Mouse (Mus musculus) lung, postnatal 25 days (tissue): ENCODE data around the gene Slc30a1.

Source experiments
- DNase-seq: peaks from one replicate; pipeline ENCODE4 v3.0.0; 2022; ENCODE audit warnings: low spot score

Slc30a1 gene

DNA sequence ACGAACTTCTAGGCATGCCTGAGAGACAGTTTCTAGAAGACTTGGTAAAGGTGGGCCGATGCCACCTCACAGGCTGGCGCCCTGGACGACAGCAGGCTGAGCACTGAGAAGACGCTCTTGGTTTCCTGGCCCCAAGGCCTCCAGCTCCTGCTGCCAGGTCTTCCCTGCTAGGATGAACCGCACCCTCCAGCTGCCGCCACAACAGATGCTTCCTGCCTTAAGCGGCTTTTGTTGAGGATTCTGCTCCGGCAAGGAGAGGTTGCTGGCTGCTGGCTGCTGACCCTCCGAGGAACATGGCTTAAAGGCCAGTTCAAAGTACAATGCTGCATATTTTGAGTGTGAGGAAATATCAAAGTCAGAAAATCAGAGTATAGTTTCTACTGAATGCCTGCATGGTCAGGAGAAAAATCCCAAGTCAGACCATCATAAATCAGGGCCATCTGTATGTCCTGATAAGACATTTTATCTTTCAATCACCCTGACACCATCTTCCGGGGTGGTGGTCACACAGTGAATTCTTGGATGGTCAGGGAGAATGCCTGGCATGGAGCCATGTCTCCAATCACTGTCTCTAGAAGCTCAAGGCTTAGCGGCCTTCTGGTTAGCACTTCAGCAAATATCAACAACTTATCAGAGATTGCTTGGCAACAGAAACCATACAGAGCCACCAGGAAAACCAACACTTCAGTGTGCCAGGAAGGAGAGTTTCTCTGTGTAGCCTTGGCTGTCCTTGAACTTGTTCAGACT lies 9.6 kb upstream of the Slc30a1 start:
- DNase-seq = peak; percentile 83

- DNase-seq = peak; percentile 68
Measured at GRCm38 (mm10) chr1:191905637-191906533, 682 bp upstream of the Slc30a1 start.

DNA sequence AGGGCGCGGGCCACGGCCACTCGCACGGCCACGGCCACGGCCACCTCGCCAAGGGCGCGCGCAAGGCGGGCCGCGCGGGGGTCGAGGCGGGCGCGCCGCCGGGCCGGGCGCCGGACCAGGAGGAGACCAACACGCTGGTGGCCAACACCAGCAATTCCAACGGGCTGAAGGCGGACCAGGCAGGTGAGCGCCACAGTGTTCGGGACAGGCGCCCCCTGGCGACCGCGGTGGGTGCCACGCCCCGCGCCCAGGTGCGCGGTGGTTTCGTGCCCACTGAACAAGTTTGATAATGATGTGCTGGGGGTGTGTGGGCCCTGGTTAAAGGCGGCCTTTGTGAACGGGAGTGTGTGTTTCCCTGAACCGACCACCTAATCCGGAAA lies 854 bp downstream of the Slc30a1 start:
- DNase-seq = peak; percentile 81

DNA sequence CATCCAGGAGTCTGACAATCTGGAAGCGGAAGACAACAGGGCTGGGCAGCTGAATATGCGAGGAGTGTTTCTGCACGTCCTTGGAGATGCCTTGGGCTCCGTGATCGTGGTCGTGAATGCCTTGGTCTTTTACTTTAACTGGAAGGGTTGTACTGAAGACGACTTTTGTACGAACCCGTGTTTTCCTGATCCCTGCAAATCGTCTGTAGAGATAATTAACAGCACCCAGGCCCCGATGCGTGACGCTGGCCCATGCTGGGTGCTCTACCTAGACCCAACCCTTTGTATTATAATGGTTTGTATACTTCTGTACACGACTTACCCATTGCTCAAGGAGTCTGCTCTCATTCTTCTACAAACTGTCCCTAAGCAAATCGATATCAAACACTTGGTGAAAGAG lies 2.3 kb downstream of the Slc30a1 start:
- no peak for DNase-seq

GRCm38 (mm10) chr1:191909316-191909715 lies 2.7 kb downstream of the Slc30a1 start:
- no peak for DNase-seq

GRCm38 (mm10) chr1:191910646-191911045 lies 4.1 kb downstream of the Slc30a1 start:
- no peak for DNase-seq

GRCm38 (mm10) chr1:191911067-191911668 lies 4.6 kb downstream of the Slc30a1 start:
- no peak for DNase-seq

DNA sequence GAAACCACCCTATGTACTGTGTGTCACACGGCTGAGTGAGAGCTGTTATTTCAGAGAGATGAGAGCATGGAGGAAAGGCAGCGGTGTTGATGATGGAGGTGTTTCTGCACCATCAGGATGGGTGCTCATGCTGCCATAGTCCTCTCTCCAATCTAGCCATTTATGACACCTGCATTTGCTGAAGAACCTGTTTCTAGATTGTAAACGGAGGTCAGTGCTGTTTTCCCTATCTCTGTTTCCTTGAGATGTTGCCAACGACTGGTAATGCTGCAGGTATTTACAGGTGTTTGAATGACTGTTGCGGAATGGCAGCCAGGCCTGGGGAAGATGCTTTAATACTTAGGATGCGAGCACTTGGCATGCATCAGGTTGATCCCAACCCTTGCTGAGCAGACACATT lies 8.1 kb downstream of the Slc30a1 start:
- no peak for DNase-seq

DNA sequence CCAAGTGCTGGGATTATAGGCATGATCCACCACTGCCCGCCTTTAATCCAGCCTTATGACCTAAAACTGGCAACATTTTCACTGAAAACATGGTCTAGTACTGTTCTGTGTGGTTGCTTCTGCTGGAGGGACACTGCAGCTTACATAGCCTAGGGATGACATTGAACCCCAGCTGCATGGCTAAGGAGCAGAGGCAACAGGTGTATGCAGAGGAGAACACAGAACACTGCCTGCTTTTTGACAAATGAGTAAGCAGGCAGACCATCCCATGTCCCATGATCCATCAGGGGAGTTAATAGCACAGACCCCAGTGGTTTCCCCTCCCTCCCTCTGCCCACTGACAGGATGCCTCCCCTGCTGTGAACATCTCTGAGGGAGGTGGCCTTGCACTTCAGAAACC lies 9.0 kb downstream of the Slc30a1 start:
- no peak for DNase-seq

- no peak for DNase-seq
Measured at GRCm38 (mm10) chr1:191916876-191917275, 10.3 kb downstream of the Slc30a1 start.

DNA sequence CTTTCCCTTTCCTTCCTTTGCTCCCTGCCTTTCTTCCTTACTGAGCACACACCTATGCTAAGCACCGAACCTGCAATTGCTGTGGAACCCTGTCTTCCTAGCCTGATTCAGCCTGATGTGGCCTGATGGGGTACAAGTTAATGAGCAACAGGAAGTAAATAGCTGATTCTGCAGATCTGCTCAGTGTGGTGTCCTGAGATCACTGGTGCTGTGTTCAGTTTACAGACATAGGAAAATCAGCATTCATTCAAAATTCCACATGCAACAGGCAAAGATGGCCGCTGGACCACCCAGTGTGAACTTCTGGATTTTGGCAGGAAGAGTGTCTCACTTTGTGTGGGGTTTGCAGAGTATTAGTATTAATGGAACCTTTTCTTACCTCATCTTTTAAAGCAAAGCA lies 12.8 kb downstream of the Slc30a1 start:
- no peak for DNase-seq

GRCm38 (mm10) chr1:191921701-191922100 lies 15.1 kb downstream of the Slc30a1 start:
- no peak for DNase-seq

DNA sequence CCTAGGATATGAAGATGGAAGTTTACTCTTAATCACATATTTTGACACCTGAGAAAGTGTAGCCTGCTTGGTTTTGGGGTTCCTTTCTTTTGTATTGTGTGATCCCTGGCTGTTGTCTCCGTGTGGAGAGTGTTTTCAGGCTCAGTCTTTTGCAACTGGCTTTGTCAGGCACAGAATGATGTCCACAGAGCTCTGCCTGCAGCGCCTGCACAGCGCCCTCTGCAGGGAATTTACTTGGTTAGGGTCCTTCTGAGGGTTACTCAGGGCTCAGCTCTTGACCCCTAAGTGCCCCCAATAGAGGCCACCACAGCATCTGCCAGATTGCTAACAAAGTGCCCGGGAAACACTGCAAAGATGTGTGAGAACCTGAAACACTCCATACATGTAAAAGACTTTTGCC lies 18.9 kb downstream of the Slc30a1 start:
- no peak for DNase-seq

- no peak for DNase-seq
Measured at GRCm38 (mm10) chr1:191926681-191927080, 20.1 kb downstream of the Slc30a1 start.

DNA sequence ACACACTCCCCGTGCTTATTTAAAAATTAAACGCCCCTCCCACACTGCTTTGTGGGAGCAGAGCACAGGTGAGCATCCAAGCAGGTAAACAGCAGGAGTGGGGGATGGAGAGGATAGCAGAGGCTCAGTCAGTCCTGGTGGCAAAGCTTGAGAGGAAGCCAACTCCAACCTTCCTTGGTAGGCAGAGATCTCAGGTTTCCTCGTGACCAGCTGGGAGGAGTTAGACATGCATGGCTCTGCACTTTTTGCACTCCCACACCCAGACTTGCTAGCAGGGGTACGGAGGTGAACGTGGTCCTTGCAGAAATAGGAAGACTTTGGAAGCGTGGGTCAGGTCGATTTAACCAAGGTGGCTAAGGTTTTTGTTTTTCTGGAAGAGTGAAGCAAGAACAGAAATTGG lies 21.8 kb downstream of the Slc30a1 start:
- no peak for DNase-seq

DNA sequence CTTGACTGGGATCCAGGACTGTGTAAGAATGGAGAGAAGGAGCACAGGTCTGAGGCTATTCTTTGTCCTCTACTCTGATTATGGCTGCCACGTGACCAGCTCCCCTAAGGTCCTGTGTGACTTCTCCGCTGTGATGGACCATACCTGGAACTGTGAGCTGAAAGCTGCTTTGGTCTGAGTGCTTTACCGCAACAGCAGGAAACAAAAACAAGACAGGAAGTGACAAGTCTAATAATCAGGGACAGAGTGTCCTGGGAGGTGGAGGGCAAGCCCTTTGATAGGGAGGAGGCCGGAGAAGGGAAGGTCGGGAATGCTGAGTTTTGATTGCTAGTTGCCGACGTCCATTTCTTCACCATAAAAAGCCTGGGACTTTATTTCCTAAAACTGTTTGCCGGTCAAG lies 22.5 kb downstream of the Slc30a1 start:
- no peak for DNase-seq

GRCm38 (mm10) chr1:191929897-191930524 lies 23.4 kb downstream of the Slc30a1 start:
- no peak for DNase-seq

DNA sequence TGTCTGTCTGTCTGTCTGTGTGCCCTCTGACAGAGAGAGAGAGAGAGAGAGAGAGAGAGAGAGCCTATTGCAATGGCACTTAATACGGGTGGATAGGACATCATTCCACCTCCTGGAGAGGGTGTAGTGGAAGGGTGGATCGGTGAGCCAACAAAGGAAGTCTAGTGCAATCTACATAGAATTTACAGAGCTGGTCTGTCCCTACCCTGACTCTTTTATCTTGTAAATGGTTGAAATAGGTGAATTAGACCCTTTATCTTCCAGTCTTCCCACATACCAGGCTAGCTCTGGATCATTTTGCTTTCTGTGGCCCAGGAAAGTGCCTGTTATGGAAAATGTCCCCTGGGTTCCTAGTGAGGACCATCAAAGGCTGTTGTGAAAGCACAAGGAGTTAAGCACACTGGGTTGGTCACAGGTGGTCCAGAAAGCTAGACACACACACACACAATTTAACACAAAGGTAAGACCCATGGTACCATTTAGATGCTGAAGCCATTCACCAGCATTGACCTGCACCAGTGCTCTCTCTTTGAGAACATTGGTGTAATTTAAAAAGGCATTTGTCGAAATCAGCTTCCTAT lies 24.0 kb downstream of the Slc30a1 start:
- no peak for DNase-seq

DNA sequence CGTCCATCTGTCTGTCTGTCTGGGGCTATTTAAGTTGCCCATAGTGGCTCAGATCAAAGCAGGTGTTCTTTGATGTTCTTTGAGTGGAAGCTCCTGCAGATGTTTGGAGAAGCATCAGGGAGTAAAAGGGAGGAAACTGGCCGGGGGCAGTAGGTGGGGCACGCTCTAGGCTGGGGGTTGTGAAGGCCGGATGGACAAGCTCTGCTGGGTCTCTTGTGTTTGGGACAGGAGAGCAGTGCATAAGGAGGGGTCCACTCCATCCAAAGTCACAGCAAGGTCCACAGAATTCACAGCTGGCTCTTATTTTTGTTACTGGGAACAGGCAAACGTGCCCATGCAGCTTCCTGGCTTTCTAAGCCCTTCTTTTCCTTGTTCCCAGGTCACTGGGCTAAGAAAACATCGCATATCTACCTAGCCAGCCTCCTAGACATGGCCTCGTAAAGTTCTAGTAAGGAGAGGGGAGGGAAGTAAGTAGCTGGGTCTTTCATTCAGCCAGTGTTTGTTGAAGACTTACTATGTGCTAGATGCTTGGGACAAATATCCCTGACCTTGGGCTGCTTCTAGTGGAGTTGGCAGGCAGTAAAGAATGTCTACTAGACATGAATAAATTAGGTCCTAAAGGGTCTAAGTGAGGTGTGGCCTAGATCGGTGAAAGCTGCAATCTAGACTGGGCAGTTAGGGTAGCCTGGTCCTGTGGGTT lies 25.9 kb downstream of the Slc30a1 start:
- DNase-seq = no peak

DNA sequence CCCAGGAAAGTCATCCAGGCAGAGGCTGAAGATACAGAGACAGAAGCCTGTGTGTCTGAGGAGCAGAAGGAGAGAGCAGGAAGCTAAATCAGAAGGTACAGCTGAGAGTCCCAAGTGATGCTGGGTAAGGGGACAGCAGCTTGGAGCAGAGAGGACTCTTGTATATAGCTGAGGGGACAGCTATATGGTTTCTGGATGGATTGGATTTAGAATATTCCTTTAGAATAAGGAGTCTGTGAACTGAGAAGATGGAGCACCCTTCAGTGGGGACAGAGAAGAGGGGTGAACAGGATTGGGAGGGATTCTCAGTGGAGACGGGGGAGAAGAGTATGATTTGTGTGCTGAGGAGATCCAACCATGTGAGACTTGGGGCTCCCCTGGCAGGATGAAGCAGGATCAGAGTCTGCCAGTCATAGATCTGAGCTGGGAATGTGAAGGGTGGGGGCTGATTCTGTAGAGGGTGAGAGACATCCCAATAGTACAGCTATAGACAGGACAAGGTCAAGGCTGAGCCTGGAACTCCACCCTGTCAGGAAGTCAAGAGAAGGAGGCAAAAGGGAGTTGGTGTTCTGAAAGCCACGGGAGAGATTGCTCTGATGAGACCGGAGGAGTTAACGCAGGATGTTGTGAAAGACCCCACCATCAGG lies 26.5 kb downstream of the Slc30a1 start:
- DNase-seq = no peak

DNA sequence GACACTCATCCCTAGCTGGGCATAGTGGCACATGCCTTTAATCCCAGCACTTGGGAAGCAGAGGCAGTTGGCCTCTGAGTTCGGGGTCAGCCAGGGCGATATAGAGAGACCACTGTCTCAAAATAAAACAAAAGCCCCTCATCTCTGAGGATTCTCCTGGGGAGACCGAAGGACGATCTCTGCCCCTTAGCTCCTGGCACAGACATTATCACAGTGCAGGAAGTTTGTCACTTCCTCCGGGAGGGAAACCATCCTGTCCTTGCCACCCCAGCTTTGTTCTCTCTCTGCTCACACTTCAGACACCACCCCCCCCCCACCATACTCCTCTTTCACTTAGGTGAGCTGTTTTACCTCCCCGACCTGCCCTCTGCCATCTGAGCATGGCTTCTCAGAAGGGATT lies 37.1 kb downstream of the Slc30a1 start:
- DNase-seq = no peak
